Mouse (Mus musculus) stomach, embryonic 14.5 days (tissue): Measurements from ENCODE around the gene Gm9767. TPM values are rescaled to one million over a fixed set of nuclear protein-coding genes. Genes with fewer than 3 reads are reported as not detected.

Source experiments
- ATAC-seq: fragments of 200-750 bp; cut with Nextera tagmentation; 2 replicates; pipeline ENCODE4 v1.8.0; 2017; ENCODE audit warnings: low read depth, moderate TSS enrichment; ENCODE audit not compliant: insufficient number of reproducible peaks, insufficient read depth, low FRiP score
- H3K27ac ChIP-seq: fragments of 300-500 bp; sonication (generic); 2 replicates; pipeline ENCODE4 v1.5.1; 2014; ENCODE audit warnings: mild to moderate bottlenecking, low read length, moderate library complexity, mixed read lengths
- H3K27me3 ChIP-seq: fragments of 300-500 bp; sonication (generic); 2 replicates; pipeline ENCODE4 v1.6.1; 2014; ENCODE audit warnings: low read length, control low read depth, mixed read lengths; ENCODE audit not compliant: control insufficient read depth, insufficient read depth
- H3K36me3 ChIP-seq: fragments of 300-500 bp; sonication (generic); 2 replicates; pipeline ENCODE4 v1.6.1; 2014; ENCODE audit warnings: mild to moderate bottlenecking, control low read depth, low read length, moderate library complexity, mixed read lengths; ENCODE audit not compliant: control insufficient read depth, insufficient read depth
- H3K4me1 ChIP-seq: fragments of 300-500 bp; sonication (generic); 2 replicates; pipeline ENCODE4 v1.6.1; 2014; ENCODE audit warnings: low read length, control low read depth, mixed read lengths; ENCODE audit not compliant: control insufficient read depth, insufficient read depth
- H3K4me2 ChIP-seq: fragments of 300-500 bp; sonication (generic); replicated peaks from 2 replicates; pipeline ENCODE4 v1.6.1; 2014; ENCODE audit warnings: low read depth, low read length, control low read depth
- H3K4me3 ChIP-seq: fragments of 300-500 bp; sonication (generic); 2 replicates; pipeline ENCODE4 v1.5.1; 2014; ENCODE audit warnings: low read depth, low read length, control low read depth
- H3K9ac ChIP-seq: fragments of 300-500 bp; sonication (generic); replicated peaks from 2 replicates; pipeline ENCODE4 v1.6.1; 2014; ENCODE audit warnings: low read depth, mild to moderate bottlenecking, control low read depth, low read length, moderate library complexity, mixed read lengths
- H3K9me3 ChIP-seq: fragments of 300-500 bp; sonication (generic); 2 replicates; pipeline ENCODE4 v1.6.1; 2016; ENCODE audit warnings: low read depth, low read length, control low read depth; ENCODE audit not compliant: control insufficient read depth
- WGBS: fragments of 180-500 bp; shearing (Covaris S2); extraction: QIAGEN DNeasy Blood & Tissue Kit; methylation state at CpG from one replicate; pipeline ENCODE4 v1.1.7; 2014; 5-methylcytosine and 5-hydroxymethylcytosine counted together
- polyA plus RNA-seq: library from polyadenylated mRNA; unstranded; fragments of >200 nt; fragmentation: Nextera tagmentation; extraction: Ambion mirVana; gene quantifications from 2 replicates; pipeline ENCODE4 v1.2.1, GENCODE M21; 2014

Gene Gm9767
- 0.74 and 1.2 TPM in 2 replicates for polyA plus RNA-seq

DNA sequence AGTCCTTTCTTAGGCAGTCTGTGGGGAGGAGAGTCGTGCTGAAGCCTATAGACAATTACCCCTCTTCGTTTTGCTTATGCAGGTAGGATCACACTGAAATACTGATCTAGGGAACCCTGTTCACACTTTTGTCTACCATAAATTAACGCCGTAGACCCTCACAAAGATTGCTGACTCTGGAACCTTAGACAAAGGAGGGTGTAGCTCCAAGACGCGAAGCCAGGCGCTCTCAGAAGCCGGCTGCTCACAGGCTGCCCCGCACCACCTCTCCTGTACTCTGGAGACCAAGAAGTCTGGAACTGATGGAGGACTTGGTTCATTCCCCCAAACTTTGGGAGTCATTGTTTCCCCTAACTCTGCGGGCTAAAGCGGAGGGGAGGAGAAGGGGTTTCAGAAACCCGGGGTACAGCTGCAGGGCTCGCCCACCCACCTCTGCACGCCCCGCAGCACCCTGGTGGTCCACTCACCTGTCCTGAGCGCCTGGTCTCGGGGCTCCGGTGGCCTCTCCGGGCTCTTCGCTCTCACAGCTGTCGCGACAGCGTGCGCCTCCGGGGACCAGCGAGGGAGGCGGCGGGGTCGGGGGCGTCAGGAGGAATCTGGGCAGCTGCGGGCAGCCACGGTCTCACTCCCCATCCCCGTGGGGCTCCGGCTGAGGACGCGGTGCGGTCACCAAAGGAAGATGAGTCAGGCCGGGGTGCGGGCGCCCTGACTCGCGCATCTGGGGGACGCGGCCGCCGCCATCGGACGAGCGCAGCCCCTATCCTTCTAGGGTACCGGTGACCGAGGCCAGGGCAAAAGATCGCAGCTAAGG lies at the start of gene Gm9767:
Gene Gm9767, plus strand, starts transcription at position 585 of the 811 bp plus-strand sequence.
- H3K36me3 ChIP-seq: no peaks in the 10 kb centered on the region
- H3K4me3 ChIP-seq: peak within 1 kb of the TSS; percentile 82
- 1% methylated on average over 52 of the region's 52 CpGs for WGBS
- H3K27ac ChIP-seq: peak within 1 kb of the TSS; percentile 77
- peak within 1 kb of the TSS; percentile 84 for H3K9ac ChIP-seq
- no peaks in the 10 kb centered on the region for H3K9me3 ChIP-seq
- peak; percentile 71; the same call in 1 of the 2 replicates for ATAC-seq
- H3K27me3 ChIP-seq: no peaks in the 10 kb centered on the region
- H3K4me2 ChIP-seq: peak within 1 kb of the TSS; percentile 76
- no peaks in the 10 kb centered on the region for H3K4me1 ChIP-seq

DNA sequence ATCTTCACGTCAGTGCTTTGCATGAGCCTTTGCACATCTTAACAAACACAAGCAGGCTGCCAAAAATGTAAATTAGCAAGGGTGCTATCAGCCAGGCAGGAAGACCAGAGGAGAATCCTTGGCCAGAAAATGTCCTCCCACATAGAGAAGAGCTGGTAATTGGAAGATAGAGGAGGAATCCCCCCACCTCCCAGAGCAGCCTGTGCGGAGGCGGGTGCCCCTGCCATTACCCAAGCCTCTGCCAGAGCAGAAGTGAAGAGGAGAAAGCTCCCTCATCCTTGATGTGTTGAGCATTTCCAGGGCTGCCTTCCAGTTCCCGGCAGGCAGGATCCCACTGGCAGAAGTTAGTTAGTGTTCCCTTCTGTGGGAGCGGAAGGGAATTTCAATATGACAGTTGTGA lies 43.1 kb upstream of the Gm9767 start:
- no peak overlapping the region for H3K9ac ChIP-seq
- H3K9me3 ChIP-seq: no peaks in the 10 kb centered on the region
- no peak overlapping the region for H3K4me2 ChIP-seq
- 80% methylated on average over 5 of the region's 5 CpGs for WGBS
- no peak overlapping the region for H3K4me3 ChIP-seq
- no peaks in the 10 kb centered on the region for H3K27me3 ChIP-seq
- no peaks in the 10 kb centered on the region for H3K4me1 ChIP-seq
- no peak; the same call in 1 of the 2 replicates for ATAC-seq
- no peaks in the 10 kb centered on the region; the same call in 1 of the 2 replicates for H3K36me3 ChIP-seq
- no peak overlapping the region for H3K27ac ChIP-seq

DNA sequence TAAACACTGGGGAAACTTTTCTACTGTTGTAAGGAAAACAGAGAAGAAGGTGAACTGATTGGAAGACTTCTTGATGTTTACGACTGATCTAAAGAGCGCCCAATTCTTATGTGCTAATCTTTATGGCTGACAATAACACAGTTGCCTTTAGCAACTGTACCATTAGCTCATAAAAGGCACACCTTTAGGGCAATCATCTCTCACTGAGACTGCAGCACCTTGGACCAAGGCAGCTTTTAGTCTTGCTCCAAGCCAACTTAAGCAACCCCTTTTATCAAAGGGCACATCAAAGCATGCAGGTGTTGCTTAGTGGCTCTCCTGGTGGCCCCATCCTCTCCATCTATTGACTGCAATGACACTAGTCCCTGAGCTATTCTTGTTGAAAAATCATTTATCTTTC lies 26.9 kb upstream of the Gm9767 start:
- ATAC-seq: no peak
- H3K9ac ChIP-seq: no peak overlapping the region
- H3K4me3 ChIP-seq: no peak overlapping the region
- H3K36me3 ChIP-seq: no peaks in the 10 kb centered on the region
- H3K9me3 ChIP-seq: no peaks in the 10 kb centered on the region
- no peak overlapping the region for H3K27ac ChIP-seq
- no peaks in the 10 kb centered on the region for H3K27me3 ChIP-seq
- no peaks in the 10 kb centered on the region for H3K4me1 ChIP-seq
- WGBS: 88% methylated on average over 2 of the region's 2 CpGs
- no peak overlapping the region for H3K4me2 ChIP-seq

DNA sequence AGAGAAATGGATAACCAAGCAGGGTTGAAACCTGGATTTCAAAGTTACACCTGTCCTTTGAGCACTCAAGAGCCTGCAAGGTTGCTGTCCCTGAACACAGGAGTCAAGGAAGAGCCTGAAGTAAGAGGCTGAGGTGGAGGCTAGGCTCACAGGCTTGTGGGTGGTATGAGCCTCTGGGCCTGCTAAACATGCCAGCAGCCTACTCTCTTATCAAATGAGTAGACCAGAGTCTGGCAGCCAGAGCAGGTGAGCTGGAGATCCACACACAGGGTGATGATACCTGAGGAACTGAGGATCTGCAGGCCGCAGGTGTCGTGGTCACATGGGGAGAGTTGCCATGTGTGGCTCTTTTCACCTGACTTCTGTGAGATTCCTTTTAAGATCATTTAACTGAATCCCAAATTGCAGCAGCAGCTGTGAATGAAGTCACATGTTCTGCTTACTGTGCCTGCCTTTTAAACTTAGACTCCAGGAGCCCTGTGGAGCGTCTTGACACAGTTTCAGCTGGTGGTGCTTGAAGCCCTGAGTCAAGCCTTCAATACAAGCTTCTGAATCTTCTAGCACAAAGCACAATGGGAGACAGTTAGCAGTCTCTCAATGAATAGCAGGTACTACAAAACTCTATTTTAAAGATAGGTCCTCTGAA lies 18.3 kb upstream of the Gm9767 start:
- H3K9me3 ChIP-seq: no peaks in the 10 kb centered on the region
- H3K9ac ChIP-seq: no peak overlapping the region
- no peak for ATAC-seq
- 88% methylated on average over 3 of the region's 3 CpGs for WGBS
- H3K4me1 ChIP-seq: no peaks in the 10 kb centered on the region
- H3K27me3 ChIP-seq: no peaks in the 10 kb centered on the region
- peaks cover 3% of the 10 kb centered on the region; the same call in 1 of the 2 replicates for H3K36me3 ChIP-seq
- no peak overlapping the region for H3K4me2 ChIP-seq
- no peak overlapping the region for H3K4me3 ChIP-seq
- H3K27ac ChIP-seq: no peak overlapping the region

DNA sequence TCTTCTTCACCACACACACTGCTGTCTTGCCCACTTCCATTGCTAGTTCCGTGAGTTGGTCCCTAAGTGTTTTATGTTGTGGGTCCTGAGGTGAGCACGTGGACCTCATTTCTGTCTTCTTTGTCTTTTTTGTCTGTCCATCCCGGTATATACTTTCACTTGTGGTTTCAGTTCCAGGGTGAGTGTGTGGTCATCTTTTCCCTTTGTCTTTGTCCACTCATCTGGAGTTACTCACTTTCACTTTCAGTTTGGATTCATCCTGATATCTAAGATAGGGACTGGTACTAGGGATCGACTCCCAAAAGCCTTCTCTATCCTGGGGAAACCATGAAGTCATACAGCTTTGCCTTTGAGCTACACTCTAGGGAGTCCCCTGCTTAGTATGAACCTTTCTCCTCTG lies 15.0 kb upstream of the Gm9767 start:
- H3K9me3 ChIP-seq: no peaks in the 10 kb centered on the region
- WGBS: 96% methylated on average over 4 of the region's 4 CpGs
- no peak overlapping the region for H3K9ac ChIP-seq
- no peak for ATAC-seq
- H3K36me3 ChIP-seq: peaks cover 3% of the 10 kb centered on the region; the same call in 1 of the 2 replicates
- no peaks in the 10 kb centered on the region for H3K4me1 ChIP-seq
- H3K27me3 ChIP-seq: no peaks in the 10 kb centered on the region
- no peak overlapping the region for H3K4me3 ChIP-seq
- no peak overlapping the region for H3K27ac ChIP-seq
- no peak overlapping the region for H3K4me2 ChIP-seq

DNA sequence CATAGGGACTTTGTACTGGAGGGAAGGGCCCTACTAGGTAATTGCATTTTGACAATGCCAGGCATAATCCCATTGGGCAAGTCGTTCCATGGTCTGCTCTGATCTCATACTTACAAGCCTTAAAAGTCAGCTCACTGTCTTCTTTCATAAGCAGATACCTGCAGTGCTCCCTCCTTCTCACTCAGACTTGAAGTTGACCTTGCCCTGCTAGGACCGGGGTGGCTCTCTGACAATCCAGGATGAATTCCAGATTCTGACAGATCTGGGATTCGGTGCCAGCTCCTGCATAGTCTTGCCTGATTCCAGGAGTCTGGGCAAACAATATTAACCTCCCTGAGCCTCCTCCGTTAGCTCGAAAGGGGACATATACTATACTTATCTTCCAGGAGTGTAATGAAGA lies 6.1 kb upstream of the Gm9767 start:
- no peaks in the 10 kb centered on the region; the same call in 1 of the 2 replicates for H3K36me3 ChIP-seq
- H3K27me3 ChIP-seq: no peaks in the 10 kb centered on the region
- H3K9ac ChIP-seq: no peak overlapping the region
- whole genome bisulfite sequencing: 85% methylated on average over 5 of the region's 5 CpGs
- no peaks in the 10 kb centered on the region for H3K4me1 ChIP-seq
- no peak overlapping the region for H3K4me3 ChIP-seq
- no peak overlapping the region for H3K4me2 ChIP-seq
- H3K9me3 ChIP-seq: no peaks in the 10 kb centered on the region
- H3K27ac ChIP-seq: no peak overlapping the region
- no peak for ATAC-seq

DNA sequence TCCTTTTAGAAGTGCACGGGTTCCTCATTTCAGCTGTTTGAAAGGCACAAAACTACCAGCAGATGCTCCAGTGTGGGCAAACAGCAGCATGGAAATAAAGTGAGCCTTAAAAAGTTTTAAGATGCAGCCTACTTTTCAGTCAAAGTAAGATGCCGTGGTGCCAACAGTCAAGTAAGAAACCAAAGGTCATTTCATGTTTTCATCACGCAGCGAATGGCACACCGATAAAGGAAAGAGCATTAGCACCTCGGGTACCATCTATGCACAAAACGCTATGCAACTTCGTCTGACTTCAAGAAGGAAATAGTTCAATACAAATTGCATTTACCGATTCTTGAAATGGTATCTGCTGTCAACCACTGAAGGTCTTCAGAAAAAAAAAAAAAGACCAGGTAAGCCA lies 1.1 kb upstream of the Gm9767 start:
- Histone ChIP-seq H3K36me3 (no peaks in the 10 kb centered on the region), H3K27ac (no peak overlapping the region), H3K4me1 (no peaks in the 10 kb centered on the region), H3K27me3 (no peaks in the 10 kb centered on the region), H3K4me3 (peak overlapping the region; percentile 82), H3K9me3 (no peaks in the 10 kb centered on the region), H3K4me2 (peak overlapping the region; percentile 76), H3K9ac (no peak overlapping the region)
- ATAC-seq: no peak
- WGBS: 60% methylated on average over 9 of the region's 9 CpGs

DNA sequence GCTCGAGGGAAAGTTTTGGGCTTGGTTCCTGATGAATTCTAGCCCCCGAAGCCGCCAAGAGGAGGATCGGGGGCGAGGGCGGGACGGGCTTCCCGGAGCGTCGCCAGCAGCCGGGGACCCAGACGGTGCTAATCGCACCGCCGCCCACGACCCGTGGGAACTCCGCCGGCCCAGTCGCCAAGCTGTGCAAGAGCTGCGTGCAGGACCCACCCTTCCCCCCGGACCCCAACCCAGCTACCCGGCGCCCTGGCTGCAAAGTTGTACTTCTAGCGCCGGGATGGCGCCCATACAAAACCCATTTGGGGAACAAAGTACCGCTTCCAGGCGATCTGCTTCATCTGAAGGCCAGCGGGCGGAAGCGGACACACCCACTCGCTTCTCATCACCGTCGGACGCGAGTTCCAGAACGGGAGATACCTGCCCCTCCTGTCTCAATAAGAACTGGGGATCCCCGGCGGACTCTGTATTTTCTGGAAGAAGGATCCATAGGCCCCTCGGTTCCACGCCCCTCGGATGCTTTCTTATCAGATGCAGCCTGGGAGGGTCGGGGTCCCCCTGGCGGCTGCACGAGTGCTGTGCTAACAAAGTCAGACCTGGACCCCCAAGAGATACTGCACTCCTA lies 577 bp downstream of the Gm9767 start, which contains the start of gene Tmem200a:
Gene Tmem200a, minus strand, starts transcription at position 532 of the 622 bp plus-strand sequence.
- no peaks in the 10 kb centered on the region for H3K27me3 ChIP-seq
- no peaks in the 10 kb centered on the region for H3K4me1 ChIP-seq
- no peaks in the 10 kb centered on the region for H3K9me3 ChIP-seq
- peak; percentile 79; the same call in 1 of the 2 replicates for ATAC-seq
- H3K4me3 ChIP-seq: peak within 1 kb of the TSS; percentile 82
- no peaks in the 10 kb centered on the region for H3K36me3 ChIP-seq
- H3K4me2 ChIP-seq: peak within 1 kb of the TSS; percentile 76
- whole genome bisulfite sequencing: under 1% methylated on average over 44 of the region's 46 CpGs
- peak within 1 kb of the TSS; percentile 77 for H3K27ac ChIP-seq
- H3K9ac ChIP-seq: peak within 1 kb of the TSS; percentile 84
